Mouse (Mus musculus) liver, embryonic 13.5 days (tissue): ENCODE measurements around the gene Mrm3. TPM values are rescaled to one million over a fixed set of nuclear protein-coding genes. Genes with fewer than 3 reads are reported as not detected.
A peak's percentile ranks its signal among the peaks of the same experiment; 100 is the strongest.
"Not testable (repeated sequence)": the region's sequence is repeated elsewhere in the genome, so short reads cannot be mapped to it uniquely, and the experiment has no call there.

Experiments used
- ATAC-seq: fragments of 200-750 bp; cut with Nextera tagmentation; 2 replicates; pipeline ENCODE4 v1.8.0; 2017; ENCODE audit warnings: low read depth, mild to moderate bottlenecking, moderate number of reproducible peaks, moderate library complexity
- DNase-seq: peaks from one replicate; pipeline ENCODE4 v3.0.0; 2022
- H3K27ac ChIP-seq: fragments of 300-500 bp; sonication (generic); 2 replicates; pipeline ENCODE4 v1.5.1; 2015; ENCODE audit warnings: moderate library complexity, mild to moderate bottlenecking, inconsistent platforms
- H3K27me3 ChIP-seq: fragments of 300-500 bp; sonication (generic); 2 replicates; pipeline ENCODE4 v1.6.1; 2015; ENCODE audit warnings: mild to moderate bottlenecking, inconsistent platforms
- H3K36me3 ChIP-seq: fragments of 300-500 bp; sonication (generic); 2 replicates; pipeline ENCODE4 v1.6.1; 2015; ENCODE audit warnings: mild to moderate bottlenecking, inconsistent platforms
- H3K4me1 ChIP-seq: fragments of 300-500 bp; sonication (generic); replicated peaks from 2 replicates; pipeline ENCODE4 v1.6.1; 2015; ENCODE audit warnings: inconsistent platforms
- H3K4me2 ChIP-seq: fragments of 300-500 bp; sonication (generic); 2 replicates; pipeline ENCODE4 v1.6.1; 2015; ENCODE audit warnings: inconsistent platforms, mild to moderate bottlenecking, moderate library complexity
- H3K4me3 ChIP-seq: fragments of 300-500 bp; sonication (generic); replicated peaks from 2 replicates; pipeline ENCODE4 v1.5.1; 2015; ENCODE audit warnings: mild to moderate bottlenecking, inconsistent platforms
- H3K9ac ChIP-seq: fragments of 300-500 bp; sonication (generic); 2 replicates; pipeline ENCODE4 v1.6.1; 2015; ENCODE audit warnings: mild to moderate bottlenecking, inconsistent platforms
- H3K9me3 ChIP-seq: fragments of 300-500 bp; sonication (generic); replicated peaks from 2 replicates; pipeline ENCODE4 v1.6.1; 2016; ENCODE audit warnings: inconsistent platforms
- WGBS: fragments of 180-500 bp; shearing (Covaris S2); methylation state at CpG from one replicate; pipeline ENCODE4 v1.1.7; 2015; ENCODE audit not compliant: insufficient replicate concordance; 5-methylcytosine and 5-hydroxymethylcytosine counted together
- polyA plus RNA-seq: library from polyadenylated mRNA; unstranded; fragments of >200 nt; fragmentation: Nextera tagmentation; extraction: Ambion mirVana; gene quantifications from 2 replicates; pipeline ENCODE4 v1.2.1, GENCODE M21; 2015

The Mrm3 gene
- 23.9 and 25.2 TPM in 2 replicates for polyA plus RNA-seq

- H3K4me1 ChIP-seq = peaks cover 30% of the 10 kb centered on the region
- peak within 1 kb of the TSS; percentile 79 for H3K4me2 ChIP-seq
- peak; percentile 85 for DNase-seq
- ATAC-seq = peak; percentile 87
- H3K9ac ChIP-seq = peak within 1 kb of the TSS; percentile 82
- H3K27ac ChIP-seq = peak within 1 kb of the TSS; percentile 36
- peak within 1 kb of the TSS; percentile 84 for H3K4me3 ChIP-seq
- WGBS = under 1% methylated on average over 61 of the region's 61 CpGs
- H3K27me3 ChIP-seq = no peaks in the 10 kb centered on the region
- H3K36me3 ChIP-seq = peaks cover 25% of the 10 kb centered on the region
- H3K9me3 ChIP-seq = no peaks in the 10 kb centered on the region
Measured at GRCm38 (mm10) chr11:76242901-76243810, at the start of gene Mrm3, which contains the start of gene Glod4. Gene Mrm3 (plus strand): TSS chr11:76243715. Gene Glod4 (minus strand): TSS chr11:76243725.

- Histone ChIP-seq H3K27ac (no peak overlapping the region), H3K4me2 (no peak overlapping the region), H3K4me1 (peaks cover 3% of the 10 kb centered on the region), H3K36me3 (no peaks in the 10 kb centered on the region), H3K27me3 (peaks cover 13% of the 10 kb centered on the region), H3K4me3 (no peak overlapping the region), H3K9me3 (no peaks in the 10 kb centered on the region), H3K9ac (no peak overlapping the region)
- no peak for ATAC-seq
- WGBS = 54% methylated on average over 8 of the region's 8 CpGs
- no peak for DNase-seq
Measured at GRCm38 (mm10) chr11:76196275-76196976, 47.1 kb upstream of the Mrm3 start.

GRCm38 (mm10) chr11:76196977-76197469 is 46.5 kb upstream of the Mrm3 start:
- DNase-seq (no peak), ATAC-seq (no peak)
- H3K9ac ChIP-seq = no peak overlapping the region
- H3K4me1 ChIP-seq = peaks cover 9% of the 10 kb centered on the region
- no peaks in the 10 kb centered on the region for H3K9me3 ChIP-seq
- WGBS = 41% methylated on average over 8 of the region's 8 CpGs
- peaks cover 19% of the 10 kb centered on the region for H3K27me3 ChIP-seq
- H3K27ac ChIP-seq = no peak overlapping the region
- no peak overlapping the region for H3K4me2 ChIP-seq
- no peaks in the 10 kb centered on the region for H3K36me3 ChIP-seq
- H3K4me3 ChIP-seq = no peak overlapping the region

GRCm38 (mm10) chr11:76201761-76202674 is 41.5 kb upstream of the Mrm3 start:
- no peak overlapping the region for H3K27ac ChIP-seq
- H3K9me3 ChIP-seq = no peaks in the 10 kb centered on the region
- DNase-seq = peak; percentile 73
- peaks cover 22% of the 10 kb centered on the region for H3K4me1 ChIP-seq
- peak overlapping the region; percentile 82 for H3K9ac ChIP-seq
- H3K4me3 ChIP-seq = peak overlapping the region; percentile 74
- no peaks in the 10 kb centered on the region for H3K36me3 ChIP-seq
- ATAC-seq = peak; percentile 97
- peaks cover 38% of the 10 kb centered on the region for H3K27me3 ChIP-seq
- H3K4me2 ChIP-seq = peak overlapping the region; percentile 100
- under 1% methylated on average over 89 of the region's 90 CpGs for WGBS

GRCm38 (mm10) chr11:76206793-76207192 is 36.7 kb upstream of the Mrm3 start:
- H3K27me3 ChIP-seq = peaks cover 21% of the 10 kb centered on the region
- H3K9ac ChIP-seq = no peak overlapping the region; the same call in 1 of the 2 replicates
- DNase-seq (no peak), ATAC-seq (no peak)
- H3K36me3 ChIP-seq = peaks cover 27% of the 10 kb centered on the region
- no peak overlapping the region for H3K4me2 ChIP-seq
- no peak overlapping the region for H3K4me3 ChIP-seq
- no peaks in the 10 kb centered on the region for H3K9me3 ChIP-seq
- 78% methylated on average over 5 of the region's 5 CpGs for WGBS
- H3K4me1 ChIP-seq = peaks cover 15% of the 10 kb centered on the region
- H3K27ac ChIP-seq = no peak overlapping the region

GRCm38 (mm10) chr11:76210228-76210985 is 33.1 kb upstream of the Mrm3 start:
- no peak overlapping the region for H3K27ac ChIP-seq
- no peak for DNase-seq
- no peaks in the 10 kb centered on the region for H3K27me3 ChIP-seq
- ATAC-seq = no peak
- peaks cover 53% of the 10 kb centered on the region for H3K36me3 ChIP-seq
- WGBS = 78% methylated on average over 13 of the region's 13 CpGs
- H3K4me1 ChIP-seq = peaks cover 7% of the 10 kb centered on the region; the same call in 1 of the 2 replicates
- H3K4me2 ChIP-seq = no peak overlapping the region
- no peak overlapping the region for H3K4me3 ChIP-seq
- H3K9ac ChIP-seq = no peak overlapping the region
- H3K9me3 ChIP-seq = no peaks in the 10 kb centered on the region

- not testable (repeated sequence) for H3K27ac ChIP-seq, H3K27me3 ChIP-seq, H3K4me3 ChIP-seq, H3K9ac ChIP-seq, ATAC-seq, H3K9me3 ChIP-seq, H3K4me2 ChIP-seq, DNase-seq
- Histone ChIP-seq H3K4me1 (peaks cover 18% of the 10 kb centered on the region), H3K36me3 (peaks cover 53% of the 10 kb centered on the region)
- WGBS = 96% methylated on average over 5 of the region's 6 CpGs
Measured at GRCm38 (mm10) chr11:76211595-76211994, 31.9 kb upstream of the Mrm3 start.

GRCm38 (mm10) chr11:76213841-76214240 is 29.7 kb upstream of the Mrm3 start:
- H3K9me3 ChIP-seq = no peaks in the 10 kb centered on the region
- no peak for DNase-seq
- no peak overlapping the region for H3K4me2 ChIP-seq
- H3K36me3 ChIP-seq = peaks cover 49% of the 10 kb centered on the region
- H3K9ac ChIP-seq = no peak overlapping the region
- ATAC-seq = no peak
- peaks cover 36% of the 10 kb centered on the region for H3K4me1 ChIP-seq
- H3K4me3 ChIP-seq = no peak overlapping the region
- no peak overlapping the region for H3K27ac ChIP-seq
- no peaks in the 10 kb centered on the region for H3K27me3 ChIP-seq
- WGBS = 83% methylated on average over 5 of the region's 5 CpGs

GRCm38 (mm10) chr11:76215011-76215410 is 28.5 kb upstream of the Mrm3 start:
- Histone ChIP-seq H3K27ac (no peak overlapping the region), H3K9ac (no peak overlapping the region), H3K4me3 (no peak overlapping the region), H3K4me1 (peaks cover 36% of the 10 kb centered on the region), H3K36me3 (peaks cover 44% of the 10 kb centered on the region), H3K27me3 (no peaks in the 10 kb centered on the region), H3K4me2 (no peak overlapping the region), H3K9me3 (no peaks in the 10 kb centered on the region)
- DNase-seq = no peak
- ATAC-seq = no peak
- WGBS = 81% methylated on average over 2 of the region's 2 CpGs

GRCm38 (mm10) chr11:76216049-76216540 is 27.4 kb upstream of the Mrm3 start:
- peak overlapping the region; percentile 92 for H3K9ac ChIP-seq
- ATAC-seq = no peak
- H3K36me3 ChIP-seq = peaks cover 45% of the 10 kb centered on the region
- H3K27me3 ChIP-seq = no peaks in the 10 kb centered on the region
- peak overlapping the region; percentile 97 for H3K4me2 ChIP-seq
- peaks cover 36% of the 10 kb centered on the region for H3K4me1 ChIP-seq
- H3K4me3 ChIP-seq = peak overlapping the region; percentile 90
- H3K27ac ChIP-seq = peak overlapping the region; percentile 79; the same call in 1 of the 2 replicates
- no peak for DNase-seq
- no peaks in the 10 kb centered on the region for H3K9me3 ChIP-seq
- WGBS = 77% methylated on average over 5 of the region's 5 CpGs
